Mouse (Mus musculus) layer of hippocampus, adult 9-10 months (tissue): ENCODE measurements at regions not wholly inside any gene's neighbourhood (a gene's known extent, or its start where the extent isn't known, plus 50 kb on each side); places are given as distances from the start of the nearest gene placed in this dataset.
"Not testable (repeated sequence)": the region's sequence is repeated elsewhere in the genome, so short reads cannot be mapped to it uniquely, and the experiment has no call there.

Source experiments
- DNase-seq: peaks from one replicate; pipeline ENCODE4 v3.0.0; 2022; ENCODE audit warnings: low spot score

DNA sequence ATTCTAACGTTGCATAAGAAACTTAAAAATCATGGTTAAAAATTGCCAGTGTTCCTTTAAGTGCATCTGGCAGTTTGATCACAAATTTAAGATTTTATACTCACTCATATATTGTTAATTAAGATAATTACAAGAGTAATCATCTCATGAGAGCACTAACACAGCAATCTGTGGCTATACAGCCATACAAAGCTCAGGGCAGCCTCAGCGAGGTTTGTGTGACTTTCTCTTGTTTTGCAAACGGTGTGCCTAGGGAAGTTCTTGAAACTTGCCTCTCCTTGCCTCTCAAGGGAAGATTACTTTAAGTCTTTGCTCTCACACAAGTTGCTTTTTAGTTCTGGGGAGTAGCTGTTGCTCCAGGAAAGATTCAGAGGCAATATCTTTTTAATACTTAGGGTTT lies 58.1 kb upstream of the Slc1a4 start:
- no peak for DNase-seq

DNA sequence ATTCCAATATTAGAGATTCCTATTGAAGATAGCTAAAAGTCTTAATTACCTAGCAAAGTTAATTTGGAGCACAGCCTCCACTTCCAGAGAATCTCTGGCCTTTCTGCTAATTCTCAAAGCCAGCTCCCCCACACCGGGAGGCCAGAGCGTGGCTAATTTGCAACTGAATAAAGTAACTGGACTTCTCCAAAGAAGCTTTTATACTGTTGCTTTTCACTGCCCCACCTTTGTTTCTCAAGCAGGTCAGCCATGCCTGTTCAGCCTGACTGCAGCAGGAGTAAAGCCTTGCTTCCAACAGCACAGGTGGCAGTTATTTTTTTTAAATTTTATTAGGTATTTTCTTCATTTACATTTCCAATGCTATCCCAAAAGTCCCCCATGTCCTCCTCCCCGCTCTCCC lies 60.8 kb upstream of the Slc1a4 start:
- DNase-seq = not testable (repeated sequence)

DNA sequence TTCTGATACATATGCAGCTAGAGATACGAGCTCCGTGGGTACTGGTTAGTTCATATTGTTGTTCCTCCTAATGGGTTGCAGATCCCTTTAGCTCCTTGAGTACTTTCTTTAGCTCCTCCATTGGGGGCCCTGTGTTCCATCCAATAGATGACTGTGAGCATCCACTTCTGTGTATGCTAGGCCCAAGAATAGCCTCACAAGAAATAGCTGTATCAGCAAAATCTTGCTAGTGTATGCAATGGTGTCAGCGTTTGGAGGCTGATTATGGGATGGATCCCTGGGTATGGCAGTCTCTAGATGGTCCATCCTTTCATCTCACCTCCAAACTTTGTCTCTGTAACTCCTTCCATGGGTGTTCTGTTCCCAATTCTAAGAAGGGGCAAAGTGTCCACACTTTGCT lies 61.3 kb upstream of the Slc1a4 start:
- not testable (repeated sequence) for DNase-seq

DNA sequence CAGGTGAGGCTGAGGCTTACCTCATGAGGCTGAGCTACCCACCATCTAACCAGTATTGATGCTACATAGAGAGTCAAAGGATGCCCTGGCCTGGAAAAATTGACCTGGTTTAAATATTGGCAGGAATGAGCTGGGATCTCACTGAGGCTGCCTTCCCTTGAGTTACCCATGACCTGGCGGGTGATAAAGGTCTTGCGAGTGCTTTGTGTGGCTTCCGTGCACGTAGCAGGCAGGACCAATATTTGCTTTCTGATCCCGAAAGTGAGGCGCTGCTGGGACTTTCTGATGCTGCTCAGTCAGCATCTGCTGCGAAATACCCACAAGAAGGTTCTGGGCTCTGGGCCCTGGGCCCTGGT lies 63.3 kb upstream of the Slc1a4 start:
- no peak for DNase-seq

- DNase-seq = no peak
Measured at GRCm38 (mm10) chr11:20396204-20396848, 63.8 kb upstream of the Slc1a4 start.

DNA sequence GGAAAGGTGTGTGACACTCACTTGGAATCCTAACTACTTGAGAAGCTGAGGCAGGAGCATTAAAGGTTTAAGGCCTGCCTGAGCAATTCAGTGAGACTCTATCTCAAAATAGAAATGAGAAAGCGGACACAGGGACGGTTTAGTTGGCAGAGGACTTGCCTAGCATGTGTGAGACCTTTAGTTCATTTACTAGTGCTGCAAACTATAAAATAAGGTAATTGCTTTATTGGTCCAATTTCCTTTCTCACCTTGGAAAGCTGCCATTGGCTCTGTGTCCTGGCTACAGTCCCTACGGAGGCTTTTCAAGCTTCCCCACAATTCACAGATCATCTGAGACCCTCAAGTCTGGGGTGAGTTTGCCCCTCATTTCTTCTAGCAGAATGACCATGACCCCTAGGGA lies 64.4 kb upstream of the Slc1a4 start:
- no peak for DNase-seq

DNA sequence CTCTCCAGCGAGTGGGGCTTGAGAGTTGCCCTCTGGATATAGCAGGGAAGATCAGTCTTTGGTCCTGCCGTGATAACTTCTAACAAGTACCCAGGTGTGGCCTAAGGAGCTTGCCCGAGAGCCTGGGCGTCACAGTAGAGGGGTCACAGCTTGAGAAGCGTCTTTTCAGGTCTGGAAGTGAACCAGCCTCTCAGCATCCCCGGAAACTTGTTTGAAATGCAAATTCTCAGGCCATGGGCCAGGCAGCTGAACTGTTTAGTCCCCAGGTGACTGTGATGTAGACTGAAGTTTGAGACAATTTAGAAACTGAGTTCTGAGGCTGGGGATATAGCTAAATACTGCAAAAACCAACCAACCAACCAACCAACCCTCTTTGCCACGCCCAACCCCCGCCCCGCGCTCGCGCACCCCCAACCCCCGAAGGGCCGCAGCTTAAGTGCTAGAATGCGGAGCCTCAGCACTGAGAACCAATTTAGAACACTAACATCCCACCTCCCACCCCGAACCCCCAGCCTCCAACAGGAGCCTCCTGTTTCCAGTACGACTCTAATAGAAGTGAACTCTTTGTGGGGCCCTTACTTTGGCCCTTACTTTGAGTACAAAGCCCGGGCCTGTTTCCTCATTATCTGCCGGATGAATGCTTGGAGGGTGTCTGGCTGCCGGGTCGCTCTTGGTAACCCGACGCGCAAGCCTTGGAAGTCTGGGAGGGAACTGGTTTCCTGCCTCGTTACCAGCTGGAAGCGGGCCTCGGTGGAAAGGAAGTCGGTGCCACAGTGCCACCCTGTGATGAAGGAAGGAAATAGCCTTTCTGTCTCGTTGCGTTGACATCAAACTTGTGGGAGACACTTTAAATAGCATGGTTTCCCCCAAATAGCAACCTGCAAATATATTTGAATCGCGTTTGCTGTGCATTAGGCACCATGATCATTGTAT lies 68.1 kb upstream of the Slc1a4 start:
- DNase-seq = peak; percentile 45

- DNase-seq = no peak
Measured at GRCm38 (mm10) chr11:20403456-20403855, 70.9 kb upstream of the Slc1a4 start.

DNA sequence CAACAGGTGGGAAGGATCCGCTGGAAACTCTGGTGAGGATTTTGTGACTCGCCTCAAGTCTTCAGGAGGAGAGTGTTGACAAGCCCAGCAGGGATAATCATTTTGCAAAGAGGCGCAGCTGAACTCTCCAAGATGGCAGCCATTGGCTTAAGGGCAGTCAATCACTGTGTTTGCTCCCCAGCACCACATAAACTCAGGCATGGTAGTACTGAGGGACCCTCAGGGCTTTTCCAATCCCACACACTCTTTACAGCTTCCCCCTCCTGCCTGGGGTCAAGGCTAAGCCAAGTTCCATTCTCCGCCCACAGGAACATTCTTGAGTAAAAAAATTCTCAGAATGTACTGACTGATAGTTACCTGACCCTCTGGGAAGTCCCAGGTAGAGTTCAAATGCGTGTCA lies 72.0 kb upstream of the Slc1a4 start:
- DNase-seq = no peak

DNA sequence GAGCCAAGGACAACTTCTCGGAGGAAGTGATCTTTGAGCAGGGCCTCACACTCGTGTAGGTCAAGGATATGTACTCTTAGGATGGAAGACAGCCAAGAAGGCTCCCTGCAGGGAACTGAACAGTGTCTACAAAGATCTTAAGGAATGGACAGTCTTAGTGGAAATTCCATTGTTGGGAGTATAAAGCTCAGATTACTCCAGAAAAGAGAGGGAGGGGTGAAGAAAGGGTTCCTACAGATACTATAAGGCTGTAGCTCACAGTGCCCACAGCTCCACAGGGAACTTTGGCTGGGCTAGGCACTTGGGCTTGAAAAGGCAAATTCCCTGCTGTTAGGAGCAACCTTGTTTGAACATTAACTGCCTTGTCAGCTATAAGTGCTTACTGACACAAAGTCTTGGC lies 85.6 kb upstream of the Slc1a4 start:
- DNase-seq = no peak

- no peak for DNase-seq
Measured at GRCm38 (mm10) chr11:20420876-20421275, 88.4 kb upstream of the Slc1a4 start.

DNA sequence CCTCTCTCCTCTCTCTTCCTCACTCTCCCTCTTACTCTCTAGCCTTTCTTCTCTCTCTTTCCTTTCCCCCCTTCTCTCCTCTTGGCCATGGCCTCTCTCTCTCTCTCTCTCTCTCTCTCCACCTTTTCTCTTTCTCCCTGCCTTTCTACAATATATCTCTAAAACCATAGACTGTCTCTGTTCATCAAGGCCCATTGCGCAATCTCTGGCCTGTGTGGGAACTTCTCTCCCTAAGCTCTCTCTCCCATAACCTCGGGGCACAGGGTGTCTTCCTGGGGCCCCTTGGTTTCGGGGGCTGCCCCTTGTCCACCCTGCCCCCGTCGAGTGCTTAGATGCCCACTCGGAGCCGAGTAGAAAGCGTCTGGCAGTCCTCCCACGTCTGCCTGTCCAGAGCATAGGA lies 103.5 kb upstream of the Slc1a4 start:
- DNase-seq = no peak

GRCm38 (mm10) chr11:20442476-20442875 lies 100.6 kb upstream of the Sertad2 start:
- DNase-seq = no peak

DNA sequence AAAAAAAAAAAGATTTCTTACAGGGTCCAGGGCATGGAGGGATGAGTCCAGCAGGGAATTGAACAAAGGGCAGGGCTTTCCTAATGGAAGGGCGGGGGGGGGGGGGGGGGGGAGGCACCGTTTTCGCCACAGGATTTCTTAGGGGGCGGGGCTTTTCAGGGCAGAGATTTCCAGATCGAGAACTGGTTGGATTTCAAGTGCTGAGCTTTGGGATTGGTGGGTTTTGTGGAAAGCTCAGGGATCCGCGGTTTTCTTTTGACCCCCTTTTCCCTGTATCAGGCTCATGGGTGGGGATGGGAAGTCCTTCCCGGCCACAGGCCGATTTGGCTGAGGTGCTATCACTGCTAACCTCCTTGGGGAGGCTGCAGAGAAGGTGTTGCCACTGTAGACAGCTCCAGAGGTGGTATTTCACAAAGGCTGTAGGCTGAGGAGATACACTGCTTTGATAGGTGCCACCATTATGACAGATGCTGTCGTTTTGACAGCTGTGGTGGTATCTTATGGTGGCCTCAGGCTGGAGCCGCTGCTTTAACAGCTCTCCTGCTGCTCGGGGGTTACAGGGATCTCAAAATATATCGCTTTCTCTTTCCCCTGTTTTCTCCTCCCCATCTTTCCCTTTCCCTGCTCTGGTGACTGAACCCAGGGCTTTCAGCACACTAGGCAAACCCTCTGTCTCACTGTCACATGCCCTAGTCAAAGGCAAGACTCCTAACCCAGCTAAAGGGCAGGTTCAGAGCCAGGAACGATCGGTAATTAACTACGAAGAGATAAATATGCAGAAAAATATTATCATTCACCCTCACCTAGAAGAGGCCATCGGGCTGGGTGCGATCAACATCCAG lies 97.8 kb upstream of the Sertad2 start:
- DNase-seq = no peak

DNA sequence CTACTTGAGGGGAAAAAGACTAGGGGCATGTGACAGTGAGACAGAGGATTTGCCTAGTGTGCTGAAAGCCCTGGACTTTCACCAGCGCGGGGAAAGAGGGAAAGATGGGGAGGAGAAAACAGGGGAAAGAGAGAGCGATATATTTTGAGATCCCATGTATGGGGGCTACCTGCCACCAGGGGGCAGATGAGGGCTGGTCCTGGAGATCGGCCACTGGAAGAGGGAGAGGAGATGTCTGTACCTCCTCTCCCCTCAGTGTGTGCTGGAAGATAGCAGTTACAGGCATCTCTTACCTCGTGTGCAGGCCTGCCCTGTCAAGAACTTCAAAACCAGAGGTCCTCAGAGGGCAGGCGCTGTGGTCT lies 97.2 kb upstream of the Sertad2 start:
- no peak for DNase-seq

DNA sequence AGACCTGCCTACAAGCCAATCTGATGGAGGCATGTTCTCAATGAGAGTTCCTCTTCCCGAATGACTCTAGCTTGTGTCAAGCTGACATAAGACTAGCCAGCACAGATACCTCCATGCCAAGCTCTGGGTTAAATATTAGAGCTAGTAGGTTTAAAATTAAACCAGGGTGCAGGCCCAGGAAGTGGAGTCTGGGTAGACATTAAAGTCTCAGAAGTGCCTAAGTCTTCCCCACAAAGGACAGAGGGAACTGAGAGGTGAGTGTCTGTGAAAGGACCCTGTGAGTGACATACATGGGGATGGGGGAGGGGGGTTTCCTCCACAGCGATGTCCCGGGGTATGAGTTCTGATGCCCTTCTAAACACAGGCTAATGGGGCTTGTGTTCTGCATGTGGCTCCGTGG lies 90.2 kb upstream of the Sertad2 start:
- no peak for DNase-seq

GRCm38 (mm10) chr11:20453786-20454185 lies 89.3 kb upstream of the Sertad2 start:
- DNase-seq = no peak

DNA sequence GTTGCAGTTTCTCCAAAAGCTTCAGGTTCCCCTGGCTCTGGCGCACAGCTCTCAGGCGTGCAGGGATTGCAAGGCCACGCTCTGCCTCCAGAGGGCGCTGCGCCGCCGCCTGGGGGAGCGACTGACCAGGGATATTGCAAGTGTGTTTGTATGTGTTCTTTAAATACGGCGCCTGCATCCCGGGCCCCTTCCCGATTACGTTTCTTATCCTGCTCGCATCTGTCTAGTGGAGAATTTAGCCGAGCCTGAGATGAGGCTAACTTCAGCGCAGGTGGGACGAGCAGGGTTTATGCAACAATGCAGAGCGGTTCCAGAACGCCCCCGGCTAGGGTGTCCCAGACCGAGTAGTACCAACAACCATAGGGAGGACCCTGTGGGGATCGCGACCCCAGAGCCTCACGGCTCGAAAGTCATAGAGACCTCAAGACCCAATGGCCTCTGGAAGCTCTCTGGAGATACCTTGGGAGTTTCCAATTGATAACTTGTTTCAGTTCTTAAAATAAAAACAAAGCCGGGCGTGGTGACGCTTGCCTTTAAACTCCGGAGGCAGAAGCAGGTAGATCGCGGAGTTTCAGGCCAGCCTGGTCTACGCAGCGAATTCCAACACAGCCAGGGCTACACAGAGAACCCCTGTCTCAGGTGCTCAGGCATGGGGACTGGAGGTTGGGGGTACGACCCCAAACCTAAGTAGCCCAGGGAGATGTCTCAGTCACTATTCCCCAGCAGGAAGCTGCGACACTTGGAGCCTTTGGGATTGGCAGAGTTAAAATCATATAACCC lies 87.8 kb upstream of the Sertad2 start:
- no peak for DNase-seq

DNA sequence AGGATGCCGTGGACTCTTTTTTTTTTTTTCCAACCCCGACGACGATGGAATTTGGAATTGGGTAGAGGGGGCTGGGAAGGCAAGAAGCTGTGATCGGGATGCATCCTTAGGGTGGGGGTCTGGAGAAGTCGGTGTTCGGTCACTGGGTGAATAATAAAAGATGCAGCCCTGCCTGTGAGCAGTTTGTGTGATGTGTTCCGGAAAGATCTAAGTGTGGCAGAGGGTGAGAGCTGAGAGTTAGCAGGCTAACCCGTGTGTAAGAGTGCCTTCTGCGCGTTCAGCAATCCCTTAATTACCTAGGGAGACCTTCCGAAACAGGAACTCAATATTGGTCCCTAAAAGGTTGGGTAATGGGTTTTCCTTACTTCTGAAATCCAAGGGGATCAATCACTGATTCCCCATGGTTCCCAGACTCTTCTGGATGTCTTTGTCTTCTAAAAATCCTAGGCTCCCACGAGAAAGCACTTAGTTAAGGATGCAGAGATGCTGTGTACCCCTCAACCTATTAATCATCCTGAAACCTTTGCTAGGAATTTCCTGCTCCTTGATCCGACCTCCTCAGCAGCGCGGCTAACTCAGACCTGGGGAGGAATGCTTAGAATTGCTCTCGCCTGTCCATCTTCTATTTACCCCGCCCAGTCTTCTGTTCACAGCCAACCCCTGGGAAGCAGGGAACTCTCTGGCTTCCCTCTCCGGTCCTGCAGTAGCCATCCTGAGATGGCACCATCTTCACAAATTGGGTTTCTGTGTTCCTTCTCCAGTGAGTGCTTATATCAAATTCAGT lies 87.0 kb upstream of the Sertad2 start:
- DNase-seq = no peak

DNA sequence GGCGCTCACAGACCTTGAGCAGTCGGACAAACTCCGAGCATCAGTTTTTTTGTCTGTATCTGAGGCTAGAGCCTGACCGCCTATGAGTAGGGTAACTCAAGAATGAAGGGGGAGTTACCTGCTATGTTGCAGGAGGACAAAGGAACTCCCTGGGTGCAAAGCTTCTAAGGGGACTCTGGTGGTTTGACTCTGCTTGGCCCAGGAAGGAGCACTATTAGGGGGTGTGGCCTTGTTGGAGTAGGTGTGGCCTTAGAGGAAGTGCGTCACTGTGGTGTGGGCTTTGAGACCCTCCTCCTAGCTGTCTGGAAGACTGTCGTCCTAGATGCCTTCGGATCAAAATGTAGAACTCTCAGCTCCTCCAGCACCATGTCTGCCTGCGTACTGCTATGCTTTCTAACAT lies 83.9 kb upstream of the Sertad2 start:
- DNase-seq = no peak

DNA sequence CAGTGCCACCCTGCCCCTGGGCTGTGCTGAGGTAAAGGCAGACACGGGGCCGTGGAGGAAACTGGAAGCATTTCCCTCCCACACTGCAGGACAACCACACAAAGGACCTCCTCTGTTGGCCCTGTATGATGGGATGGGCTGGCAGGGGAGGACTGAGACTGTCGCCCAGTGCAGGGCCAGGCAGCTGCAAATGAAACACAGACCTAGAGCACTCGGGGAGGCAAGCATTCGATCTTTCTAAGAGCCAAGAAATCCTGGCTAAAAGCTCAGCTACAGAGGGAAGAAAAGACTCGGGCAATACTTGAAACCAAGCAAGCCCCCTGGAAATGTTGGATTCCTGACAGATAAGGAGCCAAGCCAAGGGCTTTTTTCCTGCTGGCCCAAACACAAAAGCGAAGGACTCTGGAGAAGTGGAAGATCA lies 82.5 kb upstream of the Sertad2 start:
- DNase-seq = no peak
